Mouse (Mus musculus): ENCODE measurements around the gene Zfp605. TPM values are rescaled to one million over a fixed set of nuclear protein-coding genes. Genes with fewer than 3 reads are reported as not detected.
"Not testable (repeated sequence)": the region's sequence is repeated elsewhere in the genome, so short reads cannot be mapped to it uniquely, and the experiment has no call there.

Zfp605 gene
- total RNA-seq, 1 experiment from 2014 or later: 11.4 TPM

DNA sequence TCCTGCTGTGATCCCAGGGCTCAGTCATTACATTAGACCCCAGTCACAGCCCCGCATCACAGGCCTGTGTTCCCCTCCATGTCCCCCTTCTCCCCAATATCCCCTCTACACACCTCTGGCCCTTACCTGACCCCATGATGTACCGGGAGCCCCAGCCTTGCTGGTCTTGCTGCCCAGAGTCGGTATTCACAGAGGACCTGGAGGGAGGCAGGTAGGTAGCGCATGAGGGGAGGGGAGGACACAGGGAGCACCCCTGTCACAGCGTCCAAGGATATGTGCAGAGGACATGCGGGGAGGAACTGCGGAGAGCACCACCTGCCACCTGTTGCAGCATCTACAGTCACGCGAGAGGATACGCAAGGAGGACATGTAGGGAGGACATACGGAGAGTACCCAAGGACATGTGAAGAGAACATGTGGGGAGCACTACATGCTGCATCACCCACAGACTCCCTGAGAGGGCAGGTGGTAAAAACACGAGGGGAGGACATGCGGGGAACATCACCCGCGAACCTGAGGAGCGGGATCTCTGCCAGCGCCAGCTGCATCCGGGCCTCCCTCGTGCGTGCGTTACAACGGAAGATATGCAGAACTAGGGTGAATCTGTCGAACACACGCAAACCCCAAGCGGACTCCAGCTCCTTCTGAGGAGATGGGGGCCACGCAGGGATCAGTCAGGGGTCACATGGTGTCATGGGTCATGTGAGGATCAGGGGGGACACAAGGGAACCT is 3.6 kb upstream of the Zfp605 start:
- ATAC-seq (replicated peaks; ENCODE audit: insufficient number of reproducible peaks, low FRiP score, low TSS enrichment, poor library complexity, severe bottlenecking): no peak

DNA sequence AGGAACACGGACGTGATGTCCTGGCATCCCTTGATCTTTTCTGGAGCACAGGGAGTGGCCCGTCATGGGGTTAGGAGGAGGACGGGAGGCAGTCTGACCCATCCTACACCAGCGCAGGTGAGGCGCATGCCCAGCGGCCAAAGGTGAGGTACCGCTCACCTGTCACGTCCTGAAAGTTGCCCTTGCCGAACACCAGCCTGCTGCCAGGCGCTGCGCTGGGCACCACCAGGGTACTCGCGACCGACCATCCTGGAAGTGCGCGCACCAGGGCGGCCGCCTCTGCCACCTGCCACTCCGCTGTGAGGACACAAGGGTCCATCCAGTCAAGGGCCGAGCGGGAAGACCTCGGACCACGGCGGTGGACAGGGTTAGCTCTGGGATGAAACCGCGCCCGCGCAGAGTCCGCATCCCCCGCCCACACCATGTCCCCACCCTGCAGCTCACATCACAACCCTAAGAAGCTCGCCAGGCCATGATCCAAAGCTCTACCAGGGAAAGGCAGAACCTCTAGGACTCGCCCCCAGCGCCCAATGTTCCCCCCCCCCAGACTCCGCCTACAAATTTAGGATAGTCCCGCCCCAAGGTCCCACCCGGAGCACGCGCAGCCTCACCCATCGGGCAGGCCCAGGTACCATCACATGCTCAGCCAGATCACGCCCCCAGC is 2.9 kb upstream of the Zfp605 start:
- no peak for ATAC-seq (replicated peaks; ENCODE audit: insufficient number of reproducible peaks, low FRiP score, low TSS enrichment, poor library complexity, severe bottlenecking)

- peak; percentile 72 for ATAC-seq (replicated peaks; ENCODE audit: insufficient number of reproducible peaks, low FRiP score, low TSS enrichment, poor library complexity, severe bottlenecking)
These were observed 2.1 kb upstream of the Zfp605 start, which contains the start of gene Gtpbp6 for GRCm38 (mm10) chr5:110107581-110108304. TSS of gene Gtpbp6 (minus strand) at chr5:110108197.

- peak; percentile 65; the same call in 1 of the 2 replicates for ATAC-seq (replicated peaks; ENCODE audit: insufficient number of reproducible peaks, low FRiP score, low TSS enrichment, poor library complexity, severe bottlenecking)
These were observed 1.6 kb upstream of the Zfp605 start for GRCm38 (mm10) chr5:110108305-110108628.

DNA sequence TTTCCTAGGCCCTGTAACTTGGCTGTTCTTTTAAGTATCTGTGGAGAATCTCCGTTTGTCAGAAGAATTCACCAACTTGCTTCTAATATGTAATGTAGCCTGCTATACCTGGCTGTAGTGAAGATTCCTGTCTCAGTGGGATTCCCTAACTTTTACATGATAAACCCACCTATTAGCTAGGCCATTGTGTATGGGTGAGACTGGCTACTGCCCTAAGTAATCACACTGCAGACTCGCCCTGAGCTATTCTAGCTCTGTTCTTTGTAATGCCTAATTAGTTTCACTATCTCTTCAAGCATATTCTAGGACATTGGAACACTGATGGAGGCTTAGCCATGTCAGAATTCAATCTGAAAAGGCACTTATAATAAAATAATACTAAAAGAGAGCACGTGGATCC is 12.5 kb downstream of the Zfp605 start:
- ATAC-seq (replicated peaks; ENCODE audit: insufficient number of reproducible peaks, low FRiP score, low TSS enrichment, poor library complexity, severe bottlenecking): not testable (repeated sequence)

GRCm38 (mm10) chr5:110135293-110136086 is 25.6 kb downstream of the Zfp605 start, which contains the start of gene Chfr:
TSS of gene Chfr (plus strand) at chr5:110135842.
- peak; percentile 99 for ATAC-seq (replicated peaks; ENCODE audit: insufficient number of reproducible peaks, low FRiP score, low TSS enrichment, poor library complexity, severe bottlenecking)

DNA sequence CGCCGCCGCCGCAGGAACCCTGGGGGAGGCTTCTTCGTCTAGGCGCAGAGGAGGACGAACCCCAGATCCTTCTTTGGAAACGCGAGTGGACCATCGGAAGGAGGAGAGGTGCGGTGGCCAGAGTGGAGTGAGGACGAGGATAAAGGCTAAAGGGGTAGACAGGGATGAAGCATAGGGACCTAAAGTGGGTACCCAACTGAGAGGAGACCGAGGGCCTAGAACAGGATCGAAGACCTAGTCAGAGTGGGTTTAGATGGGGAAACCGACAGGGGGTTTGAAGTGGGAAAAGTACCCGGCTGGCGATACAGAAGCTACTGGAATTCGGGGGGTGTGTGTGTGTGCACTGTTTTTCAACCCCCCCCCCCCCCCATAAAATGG is 26.2 kb downstream of the Zfp605 start:
- no peak; the same call in 1 of the 2 replicates for ATAC-seq (replicated peaks; ENCODE audit: insufficient number of reproducible peaks, low FRiP score, low TSS enrichment, poor library complexity, severe bottlenecking)

GRCm38 (mm10) chr5:110137816-110138215 is 27.9 kb downstream of the Zfp605 start:
- no peak for ATAC-seq (replicated peaks; ENCODE audit: insufficient number of reproducible peaks, low FRiP score, low TSS enrichment, poor library complexity, severe bottlenecking)

DNA sequence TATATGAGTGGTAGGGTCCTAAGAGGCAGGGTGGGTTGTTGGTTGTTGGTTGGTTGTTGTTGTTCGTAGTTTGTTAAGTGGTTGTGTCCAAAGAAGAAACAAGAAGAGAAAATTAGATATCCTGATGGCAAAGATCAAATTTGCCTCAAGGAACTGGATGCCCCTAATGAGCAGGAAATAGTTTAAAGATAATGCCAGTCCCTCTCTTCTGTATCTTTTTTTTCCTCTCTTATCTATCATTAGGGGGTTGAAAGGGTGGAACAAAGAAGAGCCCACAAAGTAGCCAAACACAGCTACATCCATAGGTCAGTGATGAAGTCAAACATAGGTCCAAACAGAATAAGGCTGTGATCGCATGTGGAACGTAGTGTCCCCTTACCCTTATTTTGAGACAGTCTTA is 29.4 kb downstream of the Zfp605 start:
- no peak for ATAC-seq (replicated peaks; ENCODE audit: insufficient number of reproducible peaks, low FRiP score, low TSS enrichment, poor library complexity, severe bottlenecking)

DNA sequence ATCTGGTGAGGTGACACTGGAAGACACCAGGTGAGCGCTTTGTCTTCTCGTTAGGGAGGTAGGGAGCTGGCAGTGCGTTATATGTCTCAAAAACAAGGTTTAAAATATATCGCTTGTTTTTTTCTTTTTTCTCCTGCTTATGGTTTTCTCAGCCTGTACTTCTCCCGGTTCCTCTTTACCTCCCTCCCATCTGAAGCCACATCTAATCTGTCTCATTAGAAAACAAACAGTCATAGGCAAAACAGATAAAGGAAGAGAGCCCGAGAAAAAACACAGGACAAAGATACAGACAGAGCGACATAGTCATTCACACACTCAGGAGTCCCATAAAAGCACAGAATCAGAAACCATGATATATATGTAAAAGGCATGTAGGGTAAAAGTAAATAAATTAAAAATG is 30.5 kb downstream of the Zfp605 start:
- no peak for ATAC-seq (replicated peaks; ENCODE audit: insufficient number of reproducible peaks, low FRiP score, low TSS enrichment, poor library complexity, severe bottlenecking)

- no peak for ATAC-seq (replicated peaks; ENCODE audit: insufficient number of reproducible peaks, low FRiP score, low TSS enrichment, poor library complexity, severe bottlenecking)
These were observed 32.4 kb downstream of the Zfp605 start for GRCm38 (mm10) chr5:110142309-110142708.

DNA sequence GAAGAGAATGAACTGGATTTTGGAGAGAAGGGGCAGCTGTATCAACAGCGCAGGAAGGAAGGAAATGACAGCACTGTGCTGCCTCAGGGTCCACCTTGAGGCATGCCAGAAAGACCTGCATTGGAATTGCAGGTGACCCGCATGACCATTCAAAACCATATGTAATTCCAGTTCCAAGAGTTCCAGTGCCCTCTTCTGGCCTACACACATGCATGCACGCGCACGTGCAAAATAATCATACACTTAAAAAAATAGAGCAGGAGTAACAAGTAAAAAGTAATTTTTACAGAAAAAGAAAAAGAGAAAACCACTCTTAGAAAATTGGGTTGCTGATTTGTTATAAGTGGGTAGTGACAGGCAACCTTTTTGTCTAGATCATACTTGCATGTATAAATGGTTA is 33.1 kb downstream of the Zfp605 start:
- ATAC-seq (replicated peaks; ENCODE audit: insufficient number of reproducible peaks, low FRiP score, low TSS enrichment, poor library complexity, severe bottlenecking): no peak

DNA sequence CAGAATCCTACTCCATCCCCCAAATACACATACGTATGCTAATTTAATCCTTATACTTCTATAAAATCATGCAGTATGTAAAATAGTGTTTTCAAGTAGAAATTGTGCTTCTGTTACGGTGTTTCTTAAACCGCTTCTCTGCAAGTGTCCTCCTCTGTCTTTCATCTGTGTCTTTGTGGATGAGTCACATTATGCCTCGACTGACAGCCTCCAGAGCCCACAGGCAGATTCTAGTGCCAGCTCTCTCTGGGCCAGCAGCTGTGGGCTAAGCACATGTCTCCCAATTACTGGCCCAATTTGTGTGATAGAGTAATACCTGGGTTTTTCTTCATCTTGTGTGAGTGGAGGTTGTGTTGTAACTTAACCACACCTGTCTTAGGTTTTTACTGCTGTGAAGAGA is 59.5 kb downstream of the Zfp605 start:
- no peak for ATAC-seq (replicated peaks; ENCODE audit: insufficient number of reproducible peaks, low FRiP score, low TSS enrichment, poor library complexity, severe bottlenecking)

GRCm38 (mm10) chr5:110176362-110177020 is 66.6 kb downstream of the Zfp605 start, which contains the start of gene Golga3:
TSS of gene Golga3 (plus strand) at chr5:110176701.
- ATAC-seq (replicated peaks; ENCODE audit: insufficient number of reproducible peaks, low FRiP score, low TSS enrichment, poor library complexity, severe bottlenecking): peak; percentile 88

DNA sequence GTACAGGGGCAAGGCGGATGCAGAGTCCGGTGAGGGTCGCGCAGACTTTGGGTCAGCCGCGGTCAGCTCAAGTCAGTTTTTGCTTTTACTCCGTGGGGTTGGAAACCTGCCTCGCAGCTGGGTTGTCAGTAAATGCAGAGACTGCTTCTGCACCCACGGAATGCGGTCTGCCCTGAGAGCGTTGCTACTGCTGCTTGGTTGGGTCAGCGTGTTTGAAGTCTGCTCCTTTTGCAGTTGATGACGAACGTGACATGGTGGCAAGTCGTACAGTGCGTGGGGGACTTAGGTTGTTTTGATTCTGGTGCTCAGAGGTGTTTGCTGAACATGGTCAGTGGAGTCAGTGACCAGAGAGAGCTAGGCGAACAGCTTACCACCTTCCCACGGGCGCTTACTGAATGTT is 67.1 kb downstream of the Zfp605 start:
- peak; percentile 3; the same call in 1 of the 2 replicates for ATAC-seq (replicated peaks; ENCODE audit: insufficient number of reproducible peaks, low FRiP score, low TSS enrichment, poor library complexity, severe bottlenecking)

GRCm38 (mm10) chr5:110178628-110179027 is 68.7 kb downstream of the Zfp605 start:
- ATAC-seq (replicated peaks; ENCODE audit: insufficient number of reproducible peaks, low FRiP score, low TSS enrichment, poor library complexity, severe bottlenecking): no peak
